Mouse (Mus musculus): ENCODE results near the gene Cyfip2. TPM values are rescaled to one million over a fixed set of nuclear protein-coding genes. Genes with fewer than 3 reads are reported as not detected.

Gene Cyfip2
- polyA plus RNA-seq, 2 experiments = 1.6 to 2.6 TPM

GRCm38 (mm10) chr11:46298889-46299785, 13.5 kb downstream of the Cyfip2 start:
- no peak overlapping the region for H3K4me2 ChIP-seq (ENCODE audit: low read depth)

GRCm38 (mm10) chr11:46294390-46294789, 18.3 kb downstream of the Cyfip2 start:
- H3K27me3 ChIP-seq (ENCODE audit: control insufficient read depth, insufficient read depth, low read length) = no peaks in the 10 kb centered on the region
- DNase-seq (ENCODE audit: low read depth in 3 of 3, low spot score in 3 of 3) (no peak), ATAC-seq (ENCODE audit: insufficient read depth) (no peak)
- H3K4me1 ChIP-seq (replicated peaks; ENCODE audit: control insufficient read depth in 2 of 2, insufficient read depth in 2 of 2, low read length in 1 of 2) = no peaks in the 10 kb centered on the region; a peak in 1 of 4 replicates
- 76% methylated on average over 11 of the region's 11 CpGs for WGBS (ENCODE audit: insufficient replicate concordance)
- no peak overlapping the region for H3K4me3 ChIP-seq (ENCODE audit: insufficient read depth in 1 of 2, low read depth in 2 of 2, low read length in 2 of 2)
- no peak overlapping the region for H3K27ac ChIP-seq
- no peaks in the 10 kb centered on the region for H3K36me3 ChIP-seq (replicated peaks; ENCODE audit: control insufficient read depth, insufficient read depth, low read depth)
- H3K4me2 ChIP-seq (ENCODE audit: low read depth) = no peak overlapping the region
- TF ChIP-seq CTCF (IDR thresholded peaks at IDR 0.05; ENCODE audit: low read depth) = no peak
- TF ChIP-seq EP300 (IDR thresholded peaks at IDR 0.05; ENCODE audit: low read depth) = no peak
- no peak overlapping the region for H3K9ac ChIP-seq (replicated peaks)
- H3K9me3 ChIP-seq (ENCODE audit: control insufficient read depth, low read length) = no peaks in the 10 kb centered on the region

More at GRCm38 (mm10) chr11:46298889-46299785, 13.5 kb downstream of the Cyfip2 start:
- ATAC-seq (ENCODE audit: insufficient read depth) (no peak), DNase-seq (ENCODE audit: low read depth in 3 of 3, low spot score in 3 of 3) (no peak)
- Histone ChIP-seq H3K36me3 (replicated peaks; ENCODE audit: control insufficient read depth, insufficient read depth, low read depth) (no peaks in the 10 kb centered on the region), H3K27me3 (ENCODE audit: control insufficient read depth, insufficient read depth, low read length) (no peaks in the 10 kb centered on the region), H3K4me3 (ENCODE audit: insufficient read depth in 1 of 2, low read depth in 2 of 2, low read length in 2 of 2) (no peak overlapping the region), H3K4me1 (replicated peaks; ENCODE audit: control insufficient read depth in 2 of 2, insufficient read depth in 2 of 2, low read length in 1 of 2) (no peaks in the 10 kb centered on the region), H3K9me3 (ENCODE audit: control insufficient read depth, low read length) (no peaks in the 10 kb centered on the region), H3K9ac (replicated peaks) (no peak overlapping the region), H3K27ac (no peak overlapping the region)
- WGBS (ENCODE audit: insufficient replicate concordance) = 42% methylated on average over 13 of the region's 13 CpGs
- TF ChIP-seq CTCF (IDR thresholded peaks at IDR 0.05; ENCODE audit: low read depth) (no peak), EP300 (IDR thresholded peaks at IDR 0.05; ENCODE audit: low read depth) (no peak)

GRCm38 (mm10) chr11:46293491-46293890, 19.2 kb downstream of the Cyfip2 start:
- no peak overlapping the region for H3K27ac ChIP-seq
- H3K9me3 ChIP-seq (ENCODE audit: control insufficient read depth, low read length) = no peaks in the 10 kb centered on the region
- TF ChIP-seq EP300 (IDR thresholded peaks at IDR 0.05; ENCODE audit: low read depth) (no peak), CTCF (IDR thresholded peaks at IDR 0.05; ENCODE audit: low read depth) (no peak)
- H3K4me3 ChIP-seq (ENCODE audit: insufficient read depth in 1 of 2, low read depth in 2 of 2, low read length in 2 of 2) = no peak overlapping the region
- WGBS (ENCODE audit: insufficient replicate concordance) = 69% methylated on average over 5 of the region's 5 CpGs
- no peak overlapping the region for H3K4me2 ChIP-seq (ENCODE audit: low read depth)
- H3K36me3 ChIP-seq (replicated peaks; ENCODE audit: control insufficient read depth, insufficient read depth, low read depth) = no peaks in the 10 kb centered on the region
- no peaks in the 10 kb centered on the region for H3K27me3 ChIP-seq (ENCODE audit: control insufficient read depth, insufficient read depth, low read length)
- DNase-seq (ENCODE audit: low read depth in 3 of 3, low spot score in 3 of 3) (no peak), ATAC-seq (ENCODE audit: insufficient read depth) (no peak)
- H3K4me1 ChIP-seq (replicated peaks; ENCODE audit: control insufficient read depth in 2 of 2, insufficient read depth in 2 of 2, low read length in 1 of 2) = no peaks in the 10 kb centered on the region; a peak in 1 of 4 replicates
- no peak overlapping the region for H3K9ac ChIP-seq (replicated peaks)

GRCm38 (mm10) chr11:46290988-46291405, 21.7 kb downstream of the Cyfip2 start:
- no peak for DNase-seq (ENCODE audit: low read depth in 3 of 3, low spot score in 3 of 3)
- H3K9ac ChIP-seq (replicated peaks) = no peak overlapping the region
- no peak overlapping the region for H3K4me3 ChIP-seq (ENCODE audit: insufficient read depth in 1 of 2, low read depth in 2 of 2, low read length in 2 of 2)
- no peaks in the 10 kb centered on the region for H3K36me3 ChIP-seq (replicated peaks; ENCODE audit: control insufficient read depth, insufficient read depth, low read depth)
- TF ChIP-seq EP300 (IDR thresholded peaks at IDR 0.05; ENCODE audit: low read depth) (no peak), CTCF (IDR thresholded peaks at IDR 0.05; ENCODE audit: low read depth) (no peak)
- 51% methylated on average over 10 of the region's 10 CpGs for WGBS (ENCODE audit: insufficient replicate concordance)
- no peaks in the 10 kb centered on the region for H3K9me3 ChIP-seq (ENCODE audit: control insufficient read depth, low read length)
- H3K27me3 ChIP-seq (ENCODE audit: control insufficient read depth, insufficient read depth, low read length) = no peaks in the 10 kb centered on the region
- no peak overlapping the region for H3K27ac ChIP-seq
- ATAC-seq (ENCODE audit: insufficient read depth) = no peak
- peaks cover 0 to 2% of the 10 kb centered on the region in 2 experiments; a peak in 1 of 4 replicates for H3K4me1 ChIP-seq (replicated peaks; ENCODE audit: control insufficient read depth in 2 of 2, insufficient read depth in 2 of 2, low read length in 1 of 2)
- no peak overlapping the region for H3K4me2 ChIP-seq (ENCODE audit: low read depth)

- no peaks in the 10 kb centered on the region for H3K9me3 ChIP-seq (ENCODE audit: control insufficient read depth, low read length)
- no peak for ATAC-seq (ENCODE audit: insufficient read depth)
- H3K27ac ChIP-seq = no peak overlapping the region
- no peak for DNase-seq (ENCODE audit: low read depth in 3 of 3, low spot score in 3 of 3)
- WGBS (ENCODE audit: insufficient replicate concordance) = 68% methylated on average over 9 of the region's 9 CpGs
- no peak overlapping the region for H3K4me3 ChIP-seq (ENCODE audit: insufficient read depth in 1 of 2, low read depth in 2 of 2, low read length in 2 of 2)
- H3K36me3 ChIP-seq (replicated peaks; ENCODE audit: control insufficient read depth, insufficient read depth, low read depth) = no peaks in the 10 kb centered on the region
- TF ChIP-seq EP300 (IDR thresholded peaks at IDR 0.05; ENCODE audit: low read depth) (no peak), CTCF (IDR thresholded peaks at IDR 0.05; ENCODE audit: low read depth) (no peak)
- H3K4me1 ChIP-seq (replicated peaks; ENCODE audit: control insufficient read depth in 2 of 2, insufficient read depth in 2 of 2, low read length in 1 of 2) = peaks cover 0 to 2% of the 10 kb centered on the region in 2 experiments; a peak in 1 of 4 replicates
- no peak overlapping the region for H3K9ac ChIP-seq (replicated peaks)
- no peak overlapping the region for H3K4me2 ChIP-seq (ENCODE audit: low read depth)
- no peaks in the 10 kb centered on the region for H3K27me3 ChIP-seq (ENCODE audit: control insufficient read depth, insufficient read depth, low read length)
These were observed 23.1 kb downstream of the Cyfip2 start for GRCm38 (mm10) chr11:46289561-46289960.
